Mouse (Mus musculus): ENCODE data around the gene Zfp791.

GRCm38 (mm10) chr8:85122995-85123394 lies at the start of gene Zfp791:
- TF ChIP-seq CTCF (IDR thresholded peaks at IDR 0.05; ENCODE audit: low read depth, low read length) (no peak), POLR2A (IDR thresholded peaks at IDR 0.05; ENCODE audit: borderline replicate concordance, low read depth, low read length) (no peak)
